Mouse (Mus musculus) kidney, adult 2 months (tissue): ENCODE data around the gene Enpp4. TPM values are rescaled to one million over a fixed set of nuclear protein-coding genes. Genes with fewer than 3 reads are reported as not detected.
A peak's percentile ranks its signal among the peaks of the same experiment; 100 is the strongest.

Experiments
- DNase-seq: peaks from one replicate; pipeline ENCODE4 v3.0.0; 2021
- H3K27ac ChIP-seq: fragments of 200-500 bp; 2 replicates; pipeline ENCODE4 v1.5.1; 2012; ENCODE audit warnings: low read depth, low read length, control low read depth, inconsistent platforms; ENCODE audit not compliant: insufficient read depth
- H3K27me3 ChIP-seq: fragments of 200-500 bp; replicated peaks from 2 replicates; pipeline ENCODE4 v1.6.1; 2012; ENCODE audit warnings: mild to moderate bottlenecking, moderate library complexity, low read length, inconsistent platforms; ENCODE audit not compliant: control insufficient read depth, insufficient read depth
- H3K36me3 ChIP-seq: fragments of 200-500 bp; 2 replicates; pipeline ENCODE4 v1.6.1; 2012; ENCODE audit warnings: mild to moderate bottlenecking, moderate library complexity, low read length, inconsistent platforms; ENCODE audit not compliant: control insufficient read depth, insufficient read depth
- H3K4me1 ChIP-seq: fragments of 200-500 bp; 2 replicates; pipeline ENCODE4 v1.6.1; 2011; ENCODE audit warnings: low read length; ENCODE audit not compliant: control insufficient read depth, insufficient read depth
- H3K4me3 ChIP-seq: fragments of 200-500 bp; 2 replicates; pipeline ENCODE4 v1.5.1; 2011; ENCODE audit warnings: mild to moderate bottlenecking, low read depth, low read length, control low read depth; ENCODE audit not compliant: insufficient read depth
- CTCF ChIP-seq: fragments of 200-500 bp; conservative IDR thresholded peaks from 2 replicates; pipeline ENCODE4 v1.5.1; 2011; ENCODE audit warnings: low read depth, mild to moderate bottlenecking, control low read depth, low read length, moderate library complexity, mixed read lengths; ENCODE audit not compliant: insufficient read depth, insufficient read length
- POLR2A ChIP-seq: fragments of 200-500 bp; IDR thresholded peaks from one replicate; pipeline ENCODE4 v1.6.1; 2011; ENCODE audit warnings: low read depth, low read length, control low read depth
- WGBS: fragments of 180-500 bp; shearing (Covaris S2); methylation state at CpG from one replicate; pipeline ENCODE4 v1.1.7; 2018; 5-methylcytosine and 5-hydroxymethylcytosine counted together
- polyA plus RNA-seq: library from polyadenylated mRNA; depleted of rRNA; stranded (reverse); fragments of >200 nt; gene quantifications from 2 replicates; pipeline ENCODE4 v1.2.3, GENCODE M21; 2012; rRNA removed

The Enpp4 gene
- polyA plus RNA-seq, 1 experiment: 8.2 TPM

GRCm38 (mm10) chr17:44058145-44058544 is 47.5 kb downstream of the Enpp4 start:
- TF ChIP-seq POLR2A (no peak), CTCF (no peak)

GRCm38 (mm10) chr17:44057123-44057522 is 48.5 kb downstream of the Enpp4 start:
- WGBS: 91% methylated on average over 1 of the region's 1 CpGs
- no peak for DNase-seq
- TF ChIP-seq POLR2A (no peak), CTCF (no peak)
- Histone ChIP-seq H3K27ac (no peak overlapping the region), H3K27me3 (no peaks in the 10 kb centered on the region; the same call in 1 of the 2 replicates), H3K4me1 (no peaks in the 10 kb centered on the region), H3K36me3 (no peaks in the 10 kb centered on the region), H3K4me3 (no peak overlapping the region)

More at GRCm38 (mm10) chr17:44058145-44058544, 47.5 kb downstream of the Enpp4 start:
- DNase-seq: no peak
- no peaks in the 10 kb centered on the region for H3K27me3 ChIP-seq
- no peak overlapping the region for H3K4me3 ChIP-seq
- no peak overlapping the region for H3K27ac ChIP-seq
- no peaks in the 10 kb centered on the region for H3K36me3 ChIP-seq
- no peaks in the 10 kb centered on the region for H3K4me1 ChIP-seq

GRCm38 (mm10) chr17:44053427-44053826 is 52.2 kb downstream of the Enpp4 start:
- H3K4me1 ChIP-seq: no peaks in the 10 kb centered on the region
- TF ChIP-seq CTCF: no peak
- TF ChIP-seq POLR2A: no peak
- no peaks in the 10 kb centered on the region for H3K36me3 ChIP-seq
- 78% methylated on average over 4 of the region's 4 CpGs for WGBS
- H3K27me3 ChIP-seq: no peaks in the 10 kb centered on the region; the same call in 1 of the 2 replicates
- H3K27ac ChIP-seq: no peak overlapping the region
- H3K4me3 ChIP-seq: no peak overlapping the region
- DNase-seq: peak; percentile 25

Other genes with a start within 250 kb of the Enpp4 start
- 89.5 and 98.4 TPM in 2 replicates for gene Enpp5, start 27.0 kb downstream of the Enpp4 start, polyA plus RNA-seq
- 21.1 and 25.2 TPM in 2 replicates for gene Clic5, start 82.8 kb upstream of the Enpp4 start, polyA plus RNA-seq